Mouse (Mus musculus) skeletal muscle tissue, postnatal 0 days (tissue): ENCODE results near the gene Krt13. TPM values are rescaled to one million over a fixed set of nuclear protein-coding genes. Genes with fewer than 3 reads are reported as not detected.

Experiments
- polyA plus RNA-seq: library from polyadenylated mRNA; unstranded; fragments of >200 nt; fragmentation: Nextera tagmentation; extraction: Ambion mirVana; gene quantifications from 2 replicates; pipeline ENCODE4 v1.2.1, GENCODE M21; 2015

Krt13 gene
- not detected in 2 replicates for polyA plus RNA-seq

GRCm38 (mm10) chr11:100121466-100121865 is at the start of gene Krt13:
Gene Krt13, minus strand, starts transcription at chr11:100121566.

GRCm38 (mm10) chr11:100148615-100149330 is 27.4 kb upstream of the Krt13 start, which contains the start of gene Krt19:
Gene Krt19, minus strand, starts transcription at chr11:100148665.

GRCm38 (mm10) chr11:100135731-100136130 is 14.4 kb upstream of the Krt13 start, which contains the start of gene Krt15:
Gene Krt15, minus strand, starts transcription at chr11:100135928.

GRCm38 (mm10) chr11:100105576-100106122 is 15.7 kb downstream of the Krt13 start, which contains the start of gene Krt36:
Gene Krt36, minus strand, starts transcription at chr11:100105626.

GRCm38 (mm10) chr11:100096141-100096540 is 25.2 kb downstream of the Krt13 start, which contains the start of gene Krt35:
Gene Krt35, minus strand, starts transcription at chr11:100096241.

GRCm38 (mm10) chr11:100087861-100088260 is 33.5 kb downstream of the Krt13 start, which contains the start of gene Krt32:
Gene Krt32, minus strand, starts transcription at chr11:100088226.

Other genes starting within 250 kb of the Krt13 start
- not detected in 2 replicates for gene Krtap9-1, start 248.2 kb downstream of the Krt13 start, polyA plus RNA-seq
- not detected in 2 replicates for gene Gm11567, start 242.4 kb downstream of the Krt13 start, polyA plus RNA-seq
- not detected in 2 replicates for gene Krtap31-1, start 213.6 kb downstream of the Krt13 start, polyA plus RNA-seq
- not detected in 2 replicates for gene Gm11565, start 206.8 kb downstream of the Krt13 start, polyA plus RNA-seq
- not detected in 2 replicates for gene Krtap31-2, start 185.3 kb downstream of the Krt13 start, polyA plus RNA-seq
- not detected in 2 replicates for gene Krtap9-5, start 173.1 kb downstream of the Krt13 start, polyA plus RNA-seq
- gene Krtap29-1, start 142.5 kb downstream of the Krt13 start, polyA plus RNA-seq, result not detected in 2 replicates
- not detected in 2 replicates for gene Krtap16-1, start 135.0 kb downstream of the Krt13 start, polyA plus RNA-seq
- gene Krtap17-1, start 127.6 kb downstream of the Krt13 start, polyA plus RNA-seq, result 0.35 TPM in 1 of 2 replicates, not detected in the other
- not detected in 2 replicates for gene Krt33a, start 105.4 kb downstream of the Krt13 start, polyA plus RNA-seq
- gene Krt33b, start 91.7 kb downstream of the Krt13 start, polyA plus RNA-seq, result 1.1 and 1.4 TPM in 2 replicates
- gene Krt34, start 80.0 kb downstream of the Krt13 start, polyA plus RNA-seq, result not detected in 2 replicates
- 0.22 and 0.33 TPM in 2 replicates for gene Krt31, start 71.0 kb downstream of the Krt13 start, polyA plus RNA-seq
- not detected in 2 replicates for gene Krt32, start 33.3 kb downstream of the Krt13 start, polyA plus RNA-seq
- gene Krt35, start 25.3 kb downstream of the Krt13 start, polyA plus RNA-seq, result 0.07 TPM in 1 of 2 replicates, not detected in the other
- gene Krt36, start 15.9 kb downstream of the Krt13 start, polyA plus RNA-seq, result not detected in 2 replicates
- 19.8 TPM in 1 of 2 replicates, not detected in the other for gene Krt15, start 14.4 kb upstream of the Krt13 start, polyA plus RNA-seq
- 0.55 and 0.63 TPM in 2 replicates for gene Krt19, start 27.1 kb upstream of the Krt13 start, polyA plus RNA-seq
- gene Krt9, start 71.7 kb upstream of the Krt13 start, polyA plus RNA-seq, result not detected in 2 replicates
- 0.09 and 68.1 TPM in 2 replicates for gene Krt14, start 86.0 kb upstream of the Krt13 start, polyA plus RNA-seq
- 0.69 TPM in 1 of 2 replicates, not detected in the other for gene Krt16, start 127.3 kb upstream of the Krt13 start, polyA plus RNA-seq
- gene Krt17, start 139.5 kb upstream of the Krt13 start, polyA plus RNA-seq, result 15.6 TPM in 1 of 2 replicates, not detected in the other
- gene Krt42, start 148.3 kb upstream of the Krt13 start, polyA plus RNA-seq, result not detected in 2 replicates
- gene Eif1, start 198.3 kb upstream of the Krt13 start, polyA plus RNA-seq, result 1,439 and 1,728 TPM in 2 replicates
- gene Gast, start 212.8 kb upstream of the Krt13 start, polyA plus RNA-seq, result 0.44 TPM in 1 of 2 replicates, not detected in the other
- gene Hap1, start 234.6 kb upstream of the Krt13 start, polyA plus RNA-seq, result 0.51 and 0.56 TPM in 2 replicates